Mouse (Mus musculus) MEL (cell line): Measurements from ENCODE around the gene Btbd10.

Experiments used
- CTCF ChIP-seq, 3 experiments: IDR thresholded peaks in 2 of 3; conservative IDR thresholded peaks in 1 of 3; 2 replicates each; pipeline ENCODE4 v1.5.1; 2011 to 2012; ENCODE audit warnings: low read length in 3 of 3, low read depth in 2 of 3, mild to moderate bottlenecking in 2 of 3, improper control_type of control experiment in 1 of 3, inconsistent platforms in 1 of 3, mixed read lengths in 1 of 3, moderate library complexity in 1 of 3; ENCODE audit not compliant: control insufficient read depth in 1 of 3, insufficient read depth in 1 of 3, poor library complexity in 1 of 3, severe bottlenecking in 1 of 3
- ETS1 ChIP-seq: IDR thresholded peaks from 2 replicates; pipeline ENCODE4 v1.6.1; 2012; ENCODE audit warnings: low read depth, mild to moderate bottlenecking, inconsistent platforms, low read length, improper control_type of control experiment, moderate library complexity
- GABPA ChIP-seq: IDR thresholded peaks from 2 replicates; pipeline ENCODE4 v1.6.1; 2012; ENCODE audit warnings: low read depth, mild to moderate bottlenecking, inconsistent platforms, low read length, improper control_type of control experiment, moderate library complexity
- GATA1 ChIP-seq: IDR thresholded peaks from 2 replicates; pipeline ENCODE4 v1.6.1; 2011; ENCODE audit warnings: low read depth, low read length, improper control_type of control experiment
- JUND ChIP-seq: IDR thresholded peaks from 2 replicates; pipeline ENCODE4 v1.6.1; 2011; ENCODE audit warnings: low read depth, mild to moderate bottlenecking, improper control_type of control experiment, low read length
- MXI1 ChIP-seq: IDR thresholded peaks from 2 replicates; pipeline ENCODE4 v1.6.1; 2011; ENCODE audit warnings: mild to moderate bottlenecking, low read depth, low read length, improper control_type of control experiment
- POLR2A ChIP-seq, 2 experiments: IDR thresholded peaks; 2 replicates each; pipeline ENCODE4 v1.6.1; 2011 to 2012; ENCODE audit warnings: low read length in 2 of 2, mild to moderate bottlenecking in 2 of 2, control low read depth in 1 of 2, improper control_type of control experiment in 1 of 2, low read depth in 1 of 2, moderate library complexity in 1 of 2; ENCODE audit not compliant: control insufficient read depth in 1 of 2, insufficient read depth in 1 of 2, poor library complexity in 1 of 2
- TAL1 ChIP-seq: IDR thresholded peaks from 2 replicates; pipeline ENCODE4 v1.6.1; 2012; ENCODE audit warnings: mild to moderate bottlenecking, inconsistent platforms, low read length, moderate library complexity, mixed read lengths
- UBTF ChIP-seq: IDR thresholded peaks from 2 replicates; pipeline ENCODE4 v1.6.1; 2012; ENCODE audit warnings: low read depth, mild to moderate bottlenecking, inconsistent platforms, low read length, improper control_type of control experiment, moderate library complexity, borderline replicate concordance; ENCODE audit not compliant: insufficient read depth
- ZC3H11A ChIP-seq: IDR thresholded peaks from 2 replicates; pipeline ENCODE4 v1.6.1; 2012; ENCODE audit warnings: low read depth, mild to moderate bottlenecking, inconsistent platforms, low read length, improper control_type of control experiment

DNA sequence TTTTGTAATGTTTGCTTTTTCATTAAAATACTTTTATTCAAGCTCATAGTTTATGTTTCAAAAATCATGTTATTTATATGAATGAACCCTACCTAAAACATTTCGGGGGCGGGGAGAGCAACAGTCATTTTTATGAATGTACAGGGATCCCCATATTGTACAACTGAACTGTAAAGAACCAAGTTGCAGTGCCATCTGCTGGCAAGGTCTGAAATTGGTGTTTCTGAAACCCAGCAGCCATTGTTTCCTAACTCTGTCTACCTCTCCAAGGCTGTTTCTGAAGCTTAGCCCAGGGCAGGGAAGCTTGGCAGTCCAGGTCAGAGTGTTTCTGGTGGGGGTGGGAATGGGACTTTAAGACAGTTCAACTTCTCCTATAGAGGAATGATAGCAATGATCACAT is 57.4 kb downstream of the Btbd10 start:
- TF ChIP-seq CTCF (IDR thresholded peaks at IDR 0.05 in 2 of 3, conservative IDR thresholded peaks at IDR 0.05 in 1 of 3; ENCODE audit: control insufficient read depth in 1 of 3, insufficient read depth in 1 of 3, low read depth in 2 of 3, low read length in 3 of 3, poor library complexity in 1 of 3, severe bottlenecking in 1 of 3) (peak; percentile 60 to 92 (median 62)), GABPA (no peak), ETS1 (no peak), ZC3H11A (peak; percentile 68), TAL1 (no peak), GATA1 (no peak), MXI1 (no peak), JUND (no peak), POLR2A (IDR thresholded peaks at IDR 0.05; ENCODE audit: control insufficient read depth in 1 of 2, insufficient read depth in 1 of 2, low read depth in 1 of 2, low read length in 2 of 2, poor library complexity in 1 of 2) (no peak), UBTF (no peak)
